Comparison of ENCODE assay signal across 10 mouse cellular contexts in genomic region chr14:83959111-83959510, GRCm38 (mm10).
A peak's percentile ranks its signal among the peaks of the same experiment; 100 is the strongest.
DNase-seq lines count a peak whose midpoint lies in the region; ATAC-seq and TF ChIP-seq lines count a peak whose summit lies in the region.
"Had no signal": no experiment of that assay in that cellular context is flagged by ENCODE, and none has a peak within 500 bp of the region (broad histone marks: within the 10 kb centered on the region; RNA-seq: fewer than 3 reads in every experiment).

No protein-coding gene starts in this region.

- 69% methylated on average over 3 of the region's 3 CpGs for WGBS in limb, embryonic 14.5 days
- WGBS in limb, embryonic 10.5 days = 93% methylated on average over 3 of the region's 3 CpGs
- WGBS in hindbrain, embryonic 11.5 days = 95% methylated on average over 3 of the region's 3 CpGs

- no peak overlapping the region for H3K27ac ChIP-seq in limb, embryonic 14.5 days (replicated peaks; ENCODE audit: low read depth, low read length)
- no peak overlapping the region for H3K27ac ChIP-seq in limb, embryonic 10.5 days
- H3K27ac ChIP-seq in hindbrain, embryonic 11.5 days (ENCODE audit: low read depth, low read length) = no peak overlapping the region

- no peaks in the 10 kb centered on the region for H3K27me3 ChIP-seq in limb, embryonic 14.5 days (ENCODE audit: control insufficient read depth, insufficient read depth, low read length)
- no peaks in the 10 kb centered on the region for H3K27me3 ChIP-seq in limb, embryonic 10.5 days (ENCODE audit: low read depth, poor library complexity, severe bottlenecking)
- no peaks in the 10 kb centered on the region for H3K27me3 ChIP-seq in hindbrain, embryonic 11.5 days (ENCODE audit: control insufficient read depth, insufficient read depth, low read length)

- no peak overlapping the region for H3K4me2 ChIP-seq in limb, embryonic 14.5 days (replicated peaks; ENCODE audit: low read depth, low read length, severe bottlenecking)
- H3K4me2 ChIP-seq in hindbrain, embryonic 11.5 days (replicated peaks; ENCODE audit: low read depth, low read length) = no peak overlapping the region

- H3K4me1 ChIP-seq in limb, embryonic 14.5 days (ENCODE audit: control insufficient read depth, insufficient read depth, low read length) = no peaks in the 10 kb centered on the region
- H3K4me1 ChIP-seq in limb, embryonic 10.5 days = no peaks in the 10 kb centered on the region
- no peaks in the 10 kb centered on the region for H3K4me1 ChIP-seq in hindbrain, embryonic 11.5 days (replicated peaks; ENCODE audit: control insufficient read depth, insufficient read depth, low read length)

- H3K9ac ChIP-seq in limb, embryonic 14.5 days (ENCODE audit: low read depth, low read length, severe bottlenecking) = no peak overlapping the region
- H3K9ac ChIP-seq in hindbrain, embryonic 11.5 days (ENCODE audit: low read depth, low read length) = no peak overlapping the region

- H3K4me3 ChIP-seq in limb, embryonic 14.5 days (replicated peaks; ENCODE audit: low read length) = no peak overlapping the region
- H3K4me3 ChIP-seq in limb, embryonic 10.5 days = no peak overlapping the region
- no peak overlapping the region for H3K4me3 ChIP-seq in hindbrain, embryonic 11.5 days (ENCODE audit: low read depth, low read length)
- H3K4me3 ChIP-seq: erythroblast, embryonic 14.5 days; myocyte had no signal

- peak; percentile 4 for DNase-seq in cerebellum, adult 11 months
- DNase-seq in limb, embryonic 14.5 days (ENCODE audit: low spot score) = peak; percentile 68
- no peak for DNase-seq in limb, embryonic 10.5 days (ENCODE audit: low spot score)
- peak; percentile 62 to 73 for DNase-seq in heart, postnatal 10 days
- DNase-seq in lung, postnatal 4 days = peak; percentile 9 to 39
- no peak for DNase-seq in hindbrain, embryonic 11.5 days (ENCODE audit: low spot score)
- no peak for DNase-seq in retina, postnatal 1 day

- H3K9me3 ChIP-seq in limb, embryonic 14.5 days (ENCODE audit: control insufficient read depth, low read length) = no peaks in the 10 kb centered on the region
- H3K9me3 ChIP-seq in limb, embryonic 10.5 days (replicated peaks) = no peaks in the 10 kb centered on the region
- no peaks in the 10 kb centered on the region for H3K9me3 ChIP-seq in hindbrain, embryonic 11.5 days (ENCODE audit: control insufficient read depth, low read length)

- ATAC-seq in cerebellum, adult (ENCODE audit: insufficient number of reproducible peaks, low FRiP score, low TSS enrichment) = no peak
- ATAC-seq in limb, embryonic 14.5 days (ENCODE audit: low FRiP score, low read depth) = no peak
- no peak for ATAC-seq in hindbrain, embryonic 11.5 days (ENCODE audit: low FRiP score)

- H3K36me3 ChIP-seq in limb, embryonic 14.5 days (ENCODE audit: control insufficient read depth, insufficient read depth, low read length) = no peaks in the 10 kb centered on the region
- no peaks in the 10 kb centered on the region for H3K36me3 ChIP-seq in limb, embryonic 10.5 days
- no peaks in the 10 kb centered on the region for H3K36me3 ChIP-seq in hindbrain, embryonic 11.5 days (ENCODE audit: control insufficient read depth, insufficient read depth, low read length)

- TF ChIP-seq POLR2A in limb, embryonic 14.5 days (IDR thresholded peaks at IDR 0.05; ENCODE audit: borderline replicate concordance, extremely low read depth, insufficient read depth, insufficient read length) = no peak

- intact Hi-C loops in heart, postnatal 10 days (cut with DNase I) = no loop called here

Comparison
In these comparisons a context has a peak if more than half of its experiments do, and no peak if none do; other contexts are left out.
1. DNase-seq: peak in cerebellum, adult 11 months (single experiment), limb, embryonic 14.5 days (single experiment), heart, postnatal 10 days (2 of 2) and lung, postnatal 4 days (2 of 2); none in limb, embryonic 10.5 days (single experiment), hindbrain, embryonic 11.5 days (single experiment) and retina, postnatal 1 day (single experiment).